Mouse (Mus musculus): ENCODE results near the gene Itga7.

DNA sequence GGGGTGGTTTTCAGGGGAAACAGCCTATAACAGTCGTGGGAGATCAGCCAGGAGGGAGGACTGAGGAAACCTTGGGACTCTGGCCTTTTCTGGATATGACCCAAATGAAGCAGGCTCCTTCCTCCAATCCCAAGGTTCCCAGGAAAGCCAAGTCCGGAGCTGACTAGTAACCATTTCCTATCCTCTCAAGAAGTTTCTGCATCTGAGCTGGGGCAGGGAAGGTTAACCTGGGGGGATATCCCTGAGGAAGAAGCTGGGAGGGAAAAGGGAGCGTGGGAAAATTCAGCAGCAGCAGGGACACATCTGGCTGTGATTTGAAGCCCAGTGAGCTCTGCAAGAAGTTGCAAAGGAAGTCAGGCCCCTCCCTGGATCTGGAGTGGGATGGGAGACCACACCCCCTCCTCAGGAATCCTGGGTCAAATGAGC lies 12.9 kb upstream of the Itga7 start:
- TF ChIP-seq CTCF (IDR thresholded peaks at IDR 0.05; ENCODE audit: borderline replicate concordance, control insufficient read depth, extremely low read depth, insufficient read depth, low read length, poor library complexity) = no peak
- no peak for TF ChIP-seq POLR2A (IDR thresholded peaks at IDR 0.05; ENCODE audit: control insufficient read depth, extremely low read depth, insufficient read depth, low read length, poor library complexity)
